Mouse (Mus musculus) CD4-positive, CD25-positive, alpha-beta regulatory T cell, adult 2 months (primary cell): ENCODE results near the gene Usp36.
A peak's percentile ranks its signal among the peaks of the same experiment; 100 is the strongest.

Source experiments
- DNase-seq: peaks from one replicate; pipeline ENCODE4 v3.0.0-alpha.2; 2012; ENCODE audit warnings: low read depth, low spot score

Usp36 gene

GRCm38 (mm10) chr11:118298810-118299209 lies 8.8 kb upstream of the Usp36 start:
- peak; percentile 21 for DNase-seq

GRCm38 (mm10) chr11:118297967-118298366 lies 7.9 kb upstream of the Usp36 start:
- peak; percentile 47 for DNase-seq

- DNase-seq: no peak
These were observed 5.0 kb upstream of the Usp36 start for GRCm38 (mm10) chr11:118295026-118295425.

GRCm38 (mm10) chr11:118292671-118293070 lies 2.6 kb upstream of the Usp36 start:
- no peak for DNase-seq

- no peak for DNase-seq
These were observed 482 bp downstream of the Usp36 start for GRCm38 (mm10) chr11:118289562-118289961.

- DNase-seq: peak; percentile 49
These were observed 970 bp downstream of the Usp36 start for GRCm38 (mm10) chr11:118289037-118289511.

GRCm38 (mm10) chr11:118287573-118287972 lies 2.5 kb downstream of the Usp36 start:
- no peak for DNase-seq

GRCm38 (mm10) chr11:118286434-118286833 lies 3.6 kb downstream of the Usp36 start:
- DNase-seq: no peak

GRCm38 (mm10) chr11:118285791-118286190 lies 4.3 kb downstream of the Usp36 start:
- DNase-seq: no peak

- DNase-seq: no peak
These were observed 9.8 kb downstream of the Usp36 start for GRCm38 (mm10) chr11:118280218-118280617.

GRCm38 (mm10) chr11:118276328-118276727 lies 13.7 kb downstream of the Usp36 start:
- no peak for DNase-seq

GRCm38 (mm10) chr11:118275092-118275491 lies 15.0 kb downstream of the Usp36 start:
- no peak for DNase-seq

GRCm38 (mm10) chr11:118269827-118270226 lies 20.2 kb downstream of the Usp36 start:
- peak; percentile 63 for DNase-seq

GRCm38 (mm10) chr11:118266666-118267046 lies 23.4 kb downstream of the Usp36 start:
- peak; percentile 69 for DNase-seq

- peak; percentile 36 for DNase-seq
These were observed 23.9 kb downstream of the Usp36 start for GRCm38 (mm10) chr11:118266044-118266665.

- DNase-seq: peak; percentile 35
These were observed 24.4 kb downstream of the Usp36 start for GRCm38 (mm10) chr11:118265621-118266020.

GRCm38 (mm10) chr11:118263146-118263545 lies 26.9 kb downstream of the Usp36 start:
- DNase-seq: no peak

GRCm38 (mm10) chr11:118260081-118260480 lies 30.0 kb downstream of the Usp36 start:
- DNase-seq: peak; percentile 66

GRCm38 (mm10) chr11:118259580-118259979 lies 30.5 kb downstream of the Usp36 start:
- peak; percentile 34 for DNase-seq

- no peak for DNase-seq
These were observed 33.7 kb downstream of the Usp36 start for GRCm38 (mm10) chr11:118256371-118256770.

- DNase-seq: no peak
These were observed 35.7 kb downstream of the Usp36 start for GRCm38 (mm10) chr11:118254159-118254951.

GRCm38 (mm10) chr11:118253447-118254158 lies 36.4 kb downstream of the Usp36 start:
- no peak for DNase-seq
